Mouse (Mus musculus): ENCODE data around the gene Elmo3.

DNA sequence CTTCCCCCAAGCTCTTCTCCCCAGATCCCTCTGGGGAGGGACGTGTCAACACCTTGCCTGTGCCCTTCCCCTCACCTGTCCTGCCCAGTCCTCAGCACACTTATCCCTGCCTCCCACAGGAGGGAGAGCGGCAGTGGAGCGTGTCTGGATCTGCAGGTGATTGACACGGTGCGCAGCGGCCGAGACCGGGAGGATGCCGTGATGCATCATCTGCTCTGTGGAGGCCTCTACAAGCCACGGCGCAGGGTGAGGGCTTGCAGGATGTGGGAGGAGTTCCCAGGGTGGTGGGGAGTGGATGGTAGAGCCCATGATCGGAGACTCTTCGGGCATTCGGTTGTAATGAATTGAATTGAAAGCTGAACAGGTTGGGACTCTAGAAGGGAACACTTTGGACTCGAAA lies 53.8 kb downstream of the Elmo3 start:
- TF ChIP-seq POLR2A (IDR thresholded peaks at IDR 0.05; ENCODE audit: insufficient read depth, low read depth, low read length) (no peak), CTCF (IDR thresholded peaks at IDR 0.05) (no peak), EP300 (IDR thresholded peaks at IDR 0.05; ENCODE audit: insufficient read depth, low read depth, low read length) (no peak)
